Mouse (Mus musculus) liver, embryonic 16.5 days (tissue): Measurements from ENCODE around the gene Liph. TPM values are rescaled to one million over a fixed set of nuclear protein-coding genes. Genes with fewer than 3 reads are reported as not detected.
"Not testable (repeated sequence)": the region's sequence is repeated elsewhere in the genome, so short reads cannot be mapped to it uniquely, and the experiment has no call there.

Experiments
- ATAC-seq: fragments of 200-750 bp; cut with Nextera tagmentation; 2 replicates; pipeline ENCODE4 v1.8.0; 2017; ENCODE audit warnings: low read depth, mild to moderate bottlenecking, moderate number of reproducible peaks, moderate library complexity
- H3K27ac ChIP-seq: fragments of 300-500 bp; sonication (generic); 2 replicates; pipeline ENCODE4 v1.5.1; 2014; ENCODE audit warnings: mild to moderate bottlenecking, low read length
- H3K27me3 ChIP-seq: fragments of 300-500 bp; sonication (generic); 2 replicates; pipeline ENCODE4 v1.6.1; 2014; ENCODE audit warnings: low read depth, low read length, mixed read lengths; ENCODE audit not compliant: control insufficient read depth, insufficient read depth
- H3K36me3 ChIP-seq: fragments of 300-500 bp; sonication (generic); 2 replicates; pipeline ENCODE4 v1.6.1; 2014; ENCODE audit warnings: mild to moderate bottlenecking; ENCODE audit not compliant: control insufficient read depth, insufficient read depth
- H3K4me1 ChIP-seq: fragments of 300-500 bp; sonication (generic); 2 replicates; pipeline ENCODE4 v1.6.1; 2014; ENCODE audit warnings: low read depth, low read length, mixed read lengths; ENCODE audit not compliant: control insufficient read depth
- H3K4me2 ChIP-seq: fragments of 300-500 bp; sonication (generic); 2 replicates; pipeline ENCODE4 v1.6.1; 2014; ENCODE audit warnings: low read depth, low read length, mixed read lengths
- H3K4me3 ChIP-seq: fragments of 300-500 bp; sonication (generic); 2 replicates; pipeline ENCODE4 v1.5.1; 2014; ENCODE audit warnings: low read depth, mild to moderate bottlenecking, low read length
- H3K9ac ChIP-seq: fragments of 300-500 bp; sonication (generic); 2 replicates; pipeline ENCODE4 v1.6.1; 2014; ENCODE audit warnings: low read depth, low read length
- H3K9me3 ChIP-seq: fragments of 300-500 bp; sonication (generic); replicated peaks from 2 replicates; pipeline ENCODE4 v1.6.1; 2016; ENCODE audit warnings: low read length; ENCODE audit not compliant: control insufficient read depth
- WGBS: fragments of 180-500 bp; shearing (Covaris S2); extraction: QIAGEN DNeasy Blood & Tissue Kit; methylation state at CpG from one replicate; pipeline ENCODE4 v1.1.7; 2014; ENCODE audit not compliant: insufficient replicate concordance; 5-methylcytosine and 5-hydroxymethylcytosine counted together
- polyA plus RNA-seq: library from polyadenylated mRNA; unstranded; fragments of >200 nt; fragmentation: Nextera tagmentation; extraction: Ambion mirVana; gene quantifications from 2 replicates; pipeline ENCODE4 v1.2.1, GENCODE M21; 2015

Gene Liph
- polyA plus RNA-seq, 1 experiment from 2014 or later: 0.85 TPM

DNA sequence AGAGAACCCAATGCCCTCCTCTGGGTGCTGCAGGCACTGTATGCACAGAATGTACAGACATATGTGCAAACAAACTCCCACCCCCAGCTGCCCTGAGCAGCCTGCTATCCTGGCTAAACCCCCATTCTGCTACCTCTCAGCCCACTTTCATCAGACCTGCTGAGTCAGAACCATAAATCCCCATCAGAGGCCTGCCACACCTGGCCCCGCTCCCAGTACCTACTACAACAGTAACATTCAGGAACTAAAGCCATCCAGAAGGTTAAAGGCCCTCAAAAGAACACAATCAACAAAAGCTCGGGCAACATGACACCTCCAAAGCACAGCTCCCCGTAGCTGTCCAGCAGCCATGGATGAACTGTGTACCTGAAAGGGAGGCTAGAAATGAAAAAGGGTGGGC is 6.1 kb upstream of the Liph start:
- no peaks in the 10 kb centered on the region for H3K9me3 ChIP-seq
- H3K27ac ChIP-seq: no peak overlapping the region
- peaks cover 17% of the 10 kb centered on the region for H3K4me1 ChIP-seq
- no peak overlapping the region for H3K4me3 ChIP-seq
- H3K4me2 ChIP-seq: no peak overlapping the region
- WGBS: 55% methylated on average over 3 of the region's 3 CpGs
- no peaks in the 10 kb centered on the region for H3K27me3 ChIP-seq
- no peak overlapping the region for H3K9ac ChIP-seq
- ATAC-seq: no peak
- H3K36me3 ChIP-seq: no peaks in the 10 kb centered on the region

DNA sequence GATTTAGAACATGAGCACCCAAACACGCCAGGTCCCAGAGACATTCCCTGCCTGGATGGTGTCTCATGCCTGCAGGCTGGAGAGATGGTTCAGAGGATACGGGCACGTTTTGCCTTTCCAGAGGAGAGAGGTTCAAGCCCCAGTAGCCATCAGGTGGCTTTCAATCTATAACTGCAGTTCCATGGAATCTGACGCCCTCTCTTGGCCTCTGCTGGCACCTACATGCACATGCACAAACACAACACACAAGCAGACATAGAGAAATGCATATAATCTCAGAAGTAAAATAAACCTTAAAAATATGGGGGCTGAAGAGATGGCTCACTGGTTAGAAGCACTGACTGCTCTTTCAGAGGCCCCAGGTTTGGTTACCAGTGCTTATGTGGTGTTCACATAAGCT is 5.7 kb upstream of the Liph start:
- no peak overlapping the region for H3K4me3 ChIP-seq
- no peaks in the 10 kb centered on the region for H3K36me3 ChIP-seq
- no peak for ATAC-seq
- H3K27me3 ChIP-seq: no peaks in the 10 kb centered on the region
- no peaks in the 10 kb centered on the region for H3K9me3 ChIP-seq
- H3K4me1 ChIP-seq: peaks cover 21% of the 10 kb centered on the region
- H3K9ac ChIP-seq: no peak overlapping the region
- H3K27ac ChIP-seq: no peak overlapping the region
- 52% methylated on average over 4 of the region's 4 CpGs for WGBS
- no peak overlapping the region for H3K4me2 ChIP-seq

DNA sequence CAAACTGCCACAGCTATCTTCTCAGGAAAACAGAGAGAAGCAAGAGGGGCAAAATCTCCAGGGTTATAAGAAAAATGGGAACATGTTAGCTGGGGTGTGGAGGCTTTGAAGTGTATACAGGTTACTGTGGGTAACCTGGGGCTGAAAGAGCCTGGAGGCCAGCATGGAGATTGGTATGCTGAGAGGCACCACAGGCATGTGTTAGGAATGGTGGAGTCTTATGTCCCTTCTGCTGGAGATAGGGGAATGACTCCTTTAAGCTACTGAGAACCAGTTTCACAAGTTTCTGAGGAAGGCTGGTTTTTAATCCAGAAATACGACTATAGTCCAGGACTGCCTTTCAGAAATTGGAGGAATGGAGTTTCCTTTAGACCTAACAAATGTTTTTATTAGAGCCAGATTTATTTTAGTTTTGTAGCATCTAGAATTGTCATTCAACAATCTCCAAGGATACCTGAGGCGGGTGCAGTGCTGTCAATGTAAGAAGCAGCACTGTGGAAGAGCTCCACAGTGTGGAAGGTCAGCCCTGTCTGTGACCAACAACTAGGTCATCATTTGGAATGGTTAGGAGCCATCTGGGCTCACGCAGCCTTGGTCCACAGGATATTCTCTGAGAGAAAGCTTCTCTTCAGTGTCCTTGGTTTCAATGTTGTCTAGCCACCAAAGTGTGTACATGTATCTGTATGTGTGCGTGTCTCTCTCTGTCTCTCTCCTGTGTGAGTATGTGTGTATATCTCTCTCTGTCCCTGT is 4.7 kb upstream of the Liph start:
- Histone ChIP-seq H3K27me3 (no peaks in the 10 kb centered on the region), H3K4me1 (peaks cover 32% of the 10 kb centered on the region), H3K4me3 (no peak overlapping the region), H3K36me3 (no peaks in the 10 kb centered on the region), H3K9ac (no peak overlapping the region), H3K9me3 (no peaks in the 10 kb centered on the region), H3K27ac (no peak overlapping the region), H3K4me2 (no peak overlapping the region)
- WGBS: 70% methylated on average over 4 of the region's 4 CpGs
- no peak for ATAC-seq

GRCm38 (mm10) chr16:21998061-21998460 is 2.6 kb upstream of the Liph start:
- H3K36me3 ChIP-seq: no peaks in the 10 kb centered on the region
- H3K9me3 ChIP-seq: no peaks in the 10 kb centered on the region
- no peaks in the 10 kb centered on the region for H3K27me3 ChIP-seq
- no peak overlapping the region for H3K4me3 ChIP-seq
- no peak overlapping the region for H3K4me2 ChIP-seq
- H3K9ac ChIP-seq: no peak overlapping the region
- peak overlapping the region; percentile 77 for H3K27ac ChIP-seq
- peaks cover 32% of the 10 kb centered on the region for H3K4me1 ChIP-seq
- 52% methylated on average over 5 of the region's 5 CpGs for WGBS
- no peak for ATAC-seq

DNA sequence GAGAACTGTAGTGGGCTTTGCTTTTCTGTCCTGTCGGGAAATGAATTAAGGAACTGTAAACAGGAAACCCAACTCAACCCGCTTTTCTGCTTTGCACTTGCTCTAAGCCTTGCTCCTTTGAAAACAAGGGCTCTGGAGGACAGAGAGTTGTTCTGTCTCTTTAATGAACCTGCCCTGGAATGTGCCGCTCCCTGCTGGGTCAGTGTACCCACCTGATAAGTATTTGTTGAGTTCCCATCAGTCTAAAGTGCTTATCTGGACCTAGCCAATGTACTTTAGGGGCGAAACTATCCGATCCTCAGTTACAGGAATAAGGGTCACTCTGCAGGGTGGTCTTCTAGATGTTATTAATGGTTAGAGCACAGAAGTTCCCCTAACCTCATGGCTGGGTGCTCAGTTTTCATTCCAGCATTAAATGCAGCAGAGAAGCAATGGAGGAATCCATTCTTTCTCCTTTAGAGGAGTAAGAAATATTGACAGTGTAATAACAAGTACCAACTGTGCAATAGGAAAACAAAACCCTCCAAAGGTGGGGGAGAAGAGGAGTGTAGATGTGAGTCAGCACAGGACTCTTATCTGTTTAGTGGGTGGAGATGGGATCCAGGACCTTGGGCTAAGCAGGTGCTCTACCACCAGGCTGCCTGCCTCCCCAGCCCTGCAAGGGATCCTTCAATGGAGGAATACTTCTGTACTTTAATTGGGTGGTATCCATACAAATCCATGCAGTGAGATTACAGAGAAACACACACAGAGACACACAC is 1.6 kb upstream of the Liph start:
- H3K9ac ChIP-seq: peak overlapping the region; percentile 41
- 9% methylated on average over 5 of the region's 5 CpGs for WGBS
- H3K4me3 ChIP-seq: peak overlapping the region; percentile 13
- H3K36me3 ChIP-seq: no peaks in the 10 kb centered on the region
- peak overlapping the region; percentile 59 for H3K4me2 ChIP-seq
- peak overlapping the region; percentile 77 for H3K27ac ChIP-seq
- no peaks in the 10 kb centered on the region for H3K9me3 ChIP-seq
- no peaks in the 10 kb centered on the region for H3K27me3 ChIP-seq
- peaks cover 32% of the 10 kb centered on the region for H3K4me1 ChIP-seq
- peak; percentile 95 for ATAC-seq

- Histone ChIP-seq H3K9ac (peak overlapping the region; percentile 41), H3K36me3 (no peaks in the 10 kb centered on the region), H3K9me3 (no peaks in the 10 kb centered on the region), H3K4me2 (peak overlapping the region; percentile 59), H3K27ac (peak overlapping the region; percentile 77), H3K4me3 (peak overlapping the region; percentile 13; the same call in 1 of the 2 replicates), H3K27me3 (no peaks in the 10 kb centered on the region), H3K4me1 (peaks cover 32% of the 10 kb centered on the region)
- 27% methylated on average over 4 of the region's 4 CpGs for WGBS
- peak; percentile 67 for ATAC-seq
Observed at GRCm38 (mm10) chr16:21996402-21996801, 939 bp upstream of the Liph start.

DNA sequence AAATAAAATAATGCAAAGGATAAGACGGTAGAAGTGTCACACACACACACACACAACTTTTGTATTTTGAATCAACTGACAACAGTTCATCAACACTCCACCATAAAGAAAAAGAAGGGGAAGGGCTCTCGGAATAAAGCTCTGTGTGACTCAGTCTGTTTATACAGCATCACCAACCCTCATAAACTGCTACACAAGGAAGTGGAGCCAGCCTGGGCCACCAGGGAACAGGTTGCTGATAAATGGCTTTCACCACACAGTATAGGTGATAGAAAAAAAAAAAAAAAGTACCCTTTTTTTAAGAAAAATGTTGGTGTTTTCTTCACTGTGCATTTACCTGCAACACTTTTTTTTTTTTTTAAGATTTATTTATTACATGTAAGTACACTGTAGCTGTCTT is 3.7 kb downstream of the Liph start:
- 71% methylated on average over 2 of the region's 2 CpGs for WGBS
- Histone ChIP-seq H3K4me3 (no peak overlapping the region), H3K9me3 (no peaks in the 10 kb centered on the region), H3K36me3 (no peaks in the 10 kb centered on the region), H3K4me2 (no peak overlapping the region), H3K4me1 (peaks cover 17% of the 10 kb centered on the region), H3K27ac (no peak overlapping the region), H3K27me3 (no peaks in the 10 kb centered on the region), H3K9ac (no peak overlapping the region)
- no peak for ATAC-seq

DNA sequence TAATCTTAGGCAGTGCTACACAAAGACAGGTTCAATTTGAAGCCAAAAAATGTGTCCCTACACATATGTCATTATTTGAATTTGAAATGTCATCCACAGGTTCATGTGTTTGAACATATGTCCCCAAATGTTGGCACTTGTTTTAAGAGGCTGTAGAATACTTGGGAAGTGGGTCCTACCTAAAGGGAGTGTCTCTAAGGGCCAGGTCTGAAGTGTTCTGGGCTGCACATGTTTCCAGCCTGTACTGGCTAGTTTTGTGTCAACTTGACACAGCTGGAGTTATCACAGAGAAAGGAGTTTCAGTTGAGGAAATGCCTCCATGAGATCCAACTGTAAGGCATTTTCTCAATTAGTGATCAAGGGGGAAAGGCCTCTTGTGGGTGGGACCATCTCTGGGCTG is 4.6 kb downstream of the Liph start:
- H3K27ac ChIP-seq, ATAC-seq, H3K4me2 ChIP-seq, H3K4me3 ChIP-seq, H3K4me1 ChIP-seq, H3K9ac ChIP-seq, H3K9me3 ChIP-seq, H3K36me3 ChIP-seq, H3K27me3 ChIP-seq: not testable (repeated sequence)

DNA sequence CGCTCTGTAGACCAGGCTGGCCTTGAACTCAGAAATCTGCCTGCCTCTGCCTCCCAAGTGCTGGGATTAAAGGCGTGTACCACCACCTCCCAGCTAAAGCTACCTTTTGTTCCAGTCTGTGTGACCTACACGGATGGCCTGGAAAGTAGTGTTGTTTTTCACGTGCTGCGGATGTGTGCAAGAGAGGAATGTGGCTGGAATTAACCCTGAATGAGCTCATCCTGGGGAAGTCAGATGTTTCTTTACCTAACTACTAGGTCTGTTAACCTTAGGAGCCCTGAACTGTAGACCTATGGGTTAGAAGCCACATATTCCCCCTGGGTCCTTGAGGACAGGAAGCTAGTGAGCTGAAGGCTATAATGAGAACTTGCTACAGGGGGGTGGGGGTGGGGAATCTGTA is 7.5 kb downstream of the Liph start:
- ATAC-seq: no peak
- WGBS: 53% methylated on average over 5 of the region's 5 CpGs
- H3K36me3 ChIP-seq: no peaks in the 10 kb centered on the region

More for the DNA sequence above, 7.5 kb downstream of the Liph start:
- Histone ChIP-seq H3K27ac (no peak overlapping the region), H3K4me2 (no peak overlapping the region), H3K9ac (no peak overlapping the region), H3K4me1 (no peaks in the 10 kb centered on the region), H3K4me3 (no peak overlapping the region), H3K9me3 (no peaks in the 10 kb centered on the region), H3K27me3 (no peaks in the 10 kb centered on the region)
